Mouse (Mus musculus) liver, postnatal 0 days (tissue): ENCODE data around the gene Ube2j1.

Experiments
- CTCF ChIP-seq: sonication (generic); IDR thresholded peaks from 2 replicates; pipeline ENCODE4 v1.5.1; 2016; ENCODE audit warnings: antibody characterized with exemption, low read depth
- EP300 ChIP-seq: IDR thresholded peaks from 2 replicates; pipeline ENCODE4 v1.6.1; 2016; ENCODE audit warnings: antibody characterized with exemption, low read depth, mild to moderate bottlenecking

DNA sequence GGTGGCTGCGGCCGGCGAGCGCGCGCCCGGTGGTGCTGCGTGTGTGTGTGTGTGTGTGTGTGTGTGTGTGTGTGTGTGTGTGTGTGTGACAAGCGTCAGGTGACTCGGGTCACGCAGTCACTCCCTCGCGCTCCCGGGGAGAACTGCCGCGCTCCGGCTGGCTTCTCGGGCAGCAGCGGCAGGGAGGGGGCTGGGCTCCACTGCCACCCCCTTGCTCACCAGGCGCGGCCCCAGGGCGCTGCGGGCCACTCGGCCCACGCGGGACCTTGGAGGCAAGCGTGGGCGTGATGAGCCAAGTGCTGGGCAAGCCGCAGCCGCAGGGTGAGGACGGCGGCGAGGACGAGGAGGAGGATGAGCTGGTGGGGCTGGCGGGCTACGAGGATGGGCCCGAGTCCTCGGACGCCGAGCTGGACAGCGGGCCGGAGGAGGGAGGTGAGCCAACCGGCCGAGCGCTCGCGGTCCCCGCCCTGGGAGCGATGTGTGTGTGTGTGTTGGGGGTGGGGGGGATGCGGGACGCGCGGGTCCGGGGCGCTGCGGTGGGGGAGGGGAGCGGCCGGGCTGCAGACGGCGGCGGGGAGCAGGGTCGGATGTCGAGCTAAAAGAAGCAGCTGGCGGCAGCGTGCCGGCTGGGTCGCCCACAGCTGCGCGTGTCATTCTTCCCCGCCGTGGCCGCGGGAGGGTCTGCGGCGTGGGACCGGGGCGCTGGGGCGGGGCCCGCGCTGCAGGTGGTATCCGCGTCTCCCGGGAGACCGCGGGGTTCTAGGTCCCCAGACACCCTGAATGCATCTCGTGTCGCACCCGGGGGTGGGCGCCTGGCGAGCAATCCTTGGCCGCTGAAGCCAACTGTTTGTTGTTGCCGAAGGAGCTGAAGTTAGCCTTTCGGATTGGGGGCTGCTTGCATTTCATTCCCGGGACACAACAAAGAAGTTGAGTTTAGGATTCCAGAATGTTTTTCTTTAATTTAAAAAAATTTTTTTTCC, 47.8 kb upstream of the Ube2j1 start:
- TF ChIP-seq EP300 (no peak), CTCF (no peak)
